Mouse (Mus musculus) neural tube, embryonic 15.5 days (tissue): ENCODE measurements at regions not wholly inside any gene's neighbourhood (a gene's known extent, or its start where the extent isn't known, plus 50 kb on each side); places are given as distances from the start of the nearest gene placed in this dataset.
A peak's percentile ranks its signal among the peaks of the same experiment; 100 is the strongest.

Source experiments
- ATAC-seq: fragments of 200-750 bp; cut with Nextera tagmentation; 2 replicates; pipeline ENCODE4 v1.8.0; 2017; ENCODE audit warnings: mild to moderate bottlenecking, moderate TSS enrichment, moderate library complexity; ENCODE audit not compliant: low FRiP score
- H3K27ac ChIP-seq: fragments of 300-500 bp; sonication (generic); replicated peaks from 2 replicates; pipeline ENCODE4 v1.5.1; 2015; ENCODE audit warnings: mild to moderate bottlenecking, inconsistent platforms
- H3K27me3 ChIP-seq: fragments of 300-500 bp; sonication (generic); replicated peaks from 2 replicates; pipeline ENCODE4 v1.6.1; 2015; ENCODE audit warnings: inconsistent platforms
- H3K36me3 ChIP-seq: fragments of 300-500 bp; sonication (generic); 2 replicates; pipeline ENCODE4 v1.6.1; 2015; ENCODE audit warnings: inconsistent platforms
- H3K4me1 ChIP-seq: fragments of 300-500 bp; sonication (generic); 2 replicates; pipeline ENCODE4 v1.6.1; 2015; ENCODE audit warnings: inconsistent platforms
- H3K4me2 ChIP-seq: fragments of 300-500 bp; sonication (generic); 2 replicates; pipeline ENCODE4 v1.6.1; 2015; ENCODE audit warnings: inconsistent platforms, mild to moderate bottlenecking, moderate library complexity
- H3K4me3 ChIP-seq: fragments of 300-500 bp; sonication (generic); replicated peaks from 2 replicates; pipeline ENCODE4 v1.5.1; 2015; ENCODE audit warnings: mild to moderate bottlenecking, inconsistent platforms
- H3K9ac ChIP-seq: fragments of 300-500 bp; sonication (generic); replicated peaks from 2 replicates; pipeline ENCODE4 v1.6.1; 2015; ENCODE audit warnings: mild to moderate bottlenecking, inconsistent platforms
- H3K9me3 ChIP-seq: fragments of 300-500 bp; sonication (generic); replicated peaks from 2 replicates; pipeline ENCODE4 v1.6.1; 2016; ENCODE audit warnings: inconsistent platforms
- WGBS: fragments of 180-500 bp; shearing (Covaris S2); methylation state at CpG from one replicate; pipeline ENCODE4 v1.1.7; 2015; ENCODE audit warnings: mixed read lengths; 5-methylcytosine and 5-hydroxymethylcytosine counted together

DNA sequence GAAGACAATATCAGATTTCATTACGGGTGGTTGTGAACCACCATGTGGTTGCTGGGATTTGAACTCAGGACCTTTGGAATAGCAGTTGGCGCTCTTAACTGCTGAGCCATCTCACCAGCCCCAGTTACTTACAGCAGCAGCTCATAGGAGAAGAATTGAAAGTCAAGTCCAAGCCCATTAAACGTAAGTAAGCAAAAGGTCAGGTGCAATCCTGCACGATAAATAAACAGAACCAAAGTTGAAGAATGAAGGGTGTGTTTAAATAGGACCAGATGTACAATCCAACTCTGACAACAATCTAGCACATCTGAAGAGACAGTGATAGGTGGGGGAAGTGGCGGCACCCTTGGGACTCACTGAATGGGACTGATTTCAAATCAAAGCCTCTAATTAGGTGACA lies 239.8 kb upstream of the Zpld1 start:
- H3K4me1 ChIP-seq = no peaks in the 10 kb centered on the region
- H3K9ac ChIP-seq = no peak overlapping the region
- no peaks in the 10 kb centered on the region for H3K36me3 ChIP-seq
- no peaks in the 10 kb centered on the region for H3K27me3 ChIP-seq
- ATAC-seq = no peak
- H3K4me2 ChIP-seq = no peak overlapping the region
- no peak overlapping the region for H3K4me3 ChIP-seq
- 89% methylated on average over 5 of the region's 5 CpGs for WGBS
- H3K27ac ChIP-seq = no peak overlapping the region
- no peaks in the 10 kb centered on the region for H3K9me3 ChIP-seq

- Histone ChIP-seq H3K9ac (no peak overlapping the region), H3K4me3 (no peak overlapping the region), H3K4me2 (no peak overlapping the region), H3K4me1 (no peaks in the 10 kb centered on the region), H3K27ac (no peak overlapping the region), H3K36me3 (no peaks in the 10 kb centered on the region), H3K9me3 (no peaks in the 10 kb centered on the region), H3K27me3 (no peaks in the 10 kb centered on the region)
- WGBS = 93% methylated on average over 3 of the region's 3 CpGs
- no peak for ATAC-seq
These were observed 234.9 kb upstream of the Zpld1 start for GRCm38 (mm10) chr16:55532686-55533085.

DNA sequence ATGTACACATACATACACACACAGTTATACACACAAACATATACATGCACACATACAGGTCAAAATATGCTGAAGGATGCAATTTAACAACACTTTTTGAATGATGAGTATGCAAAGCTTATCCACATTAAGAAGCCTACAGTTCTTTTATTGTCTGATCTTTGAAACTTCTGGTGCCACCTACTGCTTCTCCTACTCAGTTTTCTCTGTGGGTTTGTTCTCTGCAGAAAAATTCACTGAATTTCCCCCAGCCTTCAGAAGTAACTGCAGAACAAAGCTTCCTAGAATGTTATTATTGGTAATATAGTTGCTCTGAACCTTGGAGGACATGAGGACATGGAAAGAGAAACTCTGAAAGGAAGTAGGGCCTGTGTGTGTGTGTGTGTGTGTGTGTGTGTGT lies 233.1 kb upstream of the Zpld1 start:
- no peak for ATAC-seq
- H3K9ac ChIP-seq = no peak overlapping the region
- no peaks in the 10 kb centered on the region for H3K4me1 ChIP-seq
- H3K36me3 ChIP-seq = no peaks in the 10 kb centered on the region
- H3K27me3 ChIP-seq = no peaks in the 10 kb centered on the region
- no peak overlapping the region for H3K4me3 ChIP-seq
- no peak overlapping the region for H3K27ac ChIP-seq
- H3K9me3 ChIP-seq = no peaks in the 10 kb centered on the region
- no peak overlapping the region for H3K4me2 ChIP-seq

DNA sequence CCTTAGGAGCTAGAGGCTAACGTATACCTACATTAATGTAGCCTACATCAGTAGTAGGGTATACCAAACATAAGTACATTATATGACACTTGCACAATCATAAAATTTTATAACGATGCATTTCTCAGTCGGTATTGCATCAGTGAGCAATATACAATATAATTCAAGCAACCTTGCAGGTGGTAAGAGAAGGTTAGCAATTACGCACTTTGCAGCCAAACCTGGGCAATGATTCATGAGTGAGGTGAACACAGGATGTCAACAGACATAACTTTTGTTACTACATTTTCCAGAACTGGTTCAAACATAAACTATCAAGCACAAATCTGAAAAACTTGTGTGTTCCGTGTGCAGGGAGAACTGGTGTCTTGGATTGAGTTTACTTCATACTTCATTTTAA lies 229.9 kb upstream of the Zpld1 start:
- 87% methylated on average over 5 of the region's 5 CpGs for WGBS
- no peak for ATAC-seq

DNA sequence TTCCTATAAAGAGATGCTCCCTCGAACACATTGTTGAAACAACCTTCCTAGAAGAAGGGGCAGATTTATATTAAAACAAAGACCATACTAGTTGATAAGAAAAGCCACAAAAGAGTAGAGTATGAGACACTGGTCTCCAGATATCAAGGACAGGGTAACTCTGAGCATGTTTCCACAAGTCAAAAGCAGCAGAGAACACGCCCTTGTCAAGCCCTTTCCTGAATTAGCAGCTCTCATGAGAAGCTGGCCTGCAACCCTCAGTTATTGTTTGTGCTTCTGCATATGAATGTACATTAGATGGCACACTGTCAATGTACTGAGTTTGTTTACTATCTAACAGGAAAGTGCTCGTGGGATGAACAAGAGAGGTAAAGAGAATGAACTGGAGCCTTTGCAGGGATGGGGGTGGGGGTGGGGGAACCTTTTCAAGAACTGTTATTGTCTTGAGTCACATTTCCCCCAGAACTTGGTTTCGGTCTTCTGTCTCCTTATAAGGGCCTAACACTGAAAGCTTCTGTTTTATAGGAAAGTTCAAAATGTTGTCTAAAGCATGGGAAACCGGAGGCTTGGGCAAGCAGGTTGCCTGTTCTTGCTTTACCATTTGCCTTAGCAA lies 228.6 kb upstream of the Zpld1 start:
- Histone ChIP-seq H3K36me3 (no peaks in the 10 kb centered on the region), H3K27ac (no peak overlapping the region), H3K27me3 (no peaks in the 10 kb centered on the region), H3K9ac (no peak overlapping the region), H3K9me3 (no peaks in the 10 kb centered on the region), H3K4me2 (no peak overlapping the region), H3K4me3 (no peak overlapping the region), H3K4me1 (no peaks in the 10 kb centered on the region)
- 70% methylated on average over 5 of the region's 5 CpGs for WGBS
- no peak for ATAC-seq

More for the DNA sequence above, 229.9 kb upstream of the Zpld1 start:
- no peak overlapping the region for H3K4me3 ChIP-seq
- H3K4me1 ChIP-seq = no peaks in the 10 kb centered on the region
- no peak overlapping the region for H3K4me2 ChIP-seq
- H3K9ac ChIP-seq = no peak overlapping the region
- H3K9me3 ChIP-seq = no peaks in the 10 kb centered on the region
- H3K36me3 ChIP-seq = no peaks in the 10 kb centered on the region
- H3K27me3 ChIP-seq = no peaks in the 10 kb centered on the region
- no peak overlapping the region for H3K27ac ChIP-seq

GRCm38 (mm10) chr16:55523264-55523663 lies 225.5 kb upstream of the Zpld1 start:
- WGBS = 93% methylated on average over 1 of the region's 1 CpGs
- ATAC-seq = no peak
- Histone ChIP-seq H3K36me3 (no peaks in the 10 kb centered on the region), H3K4me2 (no peak overlapping the region), H3K4me1 (no peaks in the 10 kb centered on the region), H3K9ac (no peak overlapping the region), H3K27me3 (no peaks in the 10 kb centered on the region), H3K4me3 (no peak overlapping the region), H3K27ac (no peak overlapping the region), H3K9me3 (no peaks in the 10 kb centered on the region)

- Histone ChIP-seq H3K4me2 (no peak overlapping the region), H3K4me3 (no peak overlapping the region), H3K27ac (no peak overlapping the region), H3K36me3 (no peaks in the 10 kb centered on the region), H3K4me1 (no peaks in the 10 kb centered on the region), H3K9ac (no peak overlapping the region), H3K27me3 (no peaks in the 10 kb centered on the region), H3K9me3 (no peaks in the 10 kb centered on the region)
- ATAC-seq = no peak
- WGBS = 90% methylated on average over 1 of the region's 1 CpGs
These were observed 224.5 kb upstream of the Zpld1 start for GRCm38 (mm10) chr16:55522283-55522682.

DNA sequence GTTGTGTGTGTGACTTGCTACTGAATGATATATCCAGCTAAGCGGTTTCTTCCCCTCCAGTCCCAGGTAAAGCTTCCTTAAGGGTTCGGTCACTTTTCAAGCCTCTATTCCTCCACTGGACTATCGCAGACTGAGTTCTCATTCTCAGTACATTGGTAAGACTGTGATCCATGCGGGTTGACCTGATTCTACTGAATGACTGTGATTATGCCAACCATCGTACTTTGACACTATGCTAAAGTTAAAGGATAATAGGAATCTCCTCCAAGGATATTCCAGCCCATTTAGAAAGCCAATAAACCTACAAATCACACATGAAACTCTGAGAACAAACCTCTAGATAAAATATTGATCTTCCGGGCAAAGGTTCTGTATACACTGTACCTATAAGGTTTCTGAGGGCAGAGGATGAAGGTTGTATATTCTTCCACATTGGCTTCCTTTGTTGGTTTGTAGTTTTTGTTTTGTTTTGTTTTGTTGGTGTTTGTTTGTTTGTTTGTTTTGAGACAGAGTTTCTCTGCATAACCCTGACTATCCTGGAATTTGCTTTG lies 223.7 kb upstream of the Zpld1 start:
- no peaks in the 10 kb centered on the region for H3K9me3 ChIP-seq
- no peaks in the 10 kb centered on the region for H3K36me3 ChIP-seq
- no peak overlapping the region for H3K4me2 ChIP-seq
- ATAC-seq = no peak
- H3K4me3 ChIP-seq = no peak overlapping the region
- no peaks in the 10 kb centered on the region for H3K4me1 ChIP-seq
- no peak overlapping the region for H3K9ac ChIP-seq
- WGBS = 93% methylated on average over 6 of the region's 6 CpGs
- no peaks in the 10 kb centered on the region for H3K27me3 ChIP-seq
- no peak overlapping the region for H3K27ac ChIP-seq

GRCm38 (mm10) chr16:55520077-55520476 lies 222.3 kb upstream of the Zpld1 start:
- no peak for ATAC-seq
- Histone ChIP-seq H3K27me3 (no peaks in the 10 kb centered on the region), H3K9me3 (no peaks in the 10 kb centered on the region), H3K36me3 (no peaks in the 10 kb centered on the region), H3K4me3 (no peak overlapping the region), H3K4me2 (no peak overlapping the region), H3K27ac (no peak overlapping the region), H3K9ac (no peak overlapping the region), H3K4me1 (peaks cover 4% of the 10 kb centered on the region)
- WGBS = 90% methylated on average over 6 of the region's 6 CpGs

DNA sequence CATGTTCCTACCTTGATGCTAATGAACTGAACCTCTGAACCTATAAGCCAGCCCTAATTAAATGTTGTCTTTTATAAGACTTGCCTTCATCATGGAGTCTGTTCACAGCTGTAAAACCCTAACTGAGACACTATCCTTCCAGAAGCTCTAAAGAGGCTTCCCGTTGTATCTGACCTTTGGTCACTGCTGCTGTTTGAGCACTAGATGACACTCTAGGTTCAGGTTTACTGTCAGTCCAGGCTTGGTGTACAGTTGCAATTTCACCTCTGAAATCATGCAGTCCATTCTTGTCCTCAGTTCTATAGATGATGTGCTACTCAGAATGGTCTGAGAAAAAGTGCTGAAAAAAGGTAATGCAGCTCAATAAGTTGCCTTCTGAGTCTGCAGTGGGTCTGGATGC lies 221.9 kb upstream of the Zpld1 start:
- WGBS = 74% methylated on average over 1 of the region's 1 CpGs
- Histone ChIP-seq H3K36me3 (no peaks in the 10 kb centered on the region), H3K4me1 (peaks cover 8% of the 10 kb centered on the region), H3K9me3 (no peaks in the 10 kb centered on the region), H3K27ac (no peak overlapping the region), H3K4me2 (no peak overlapping the region), H3K9ac (no peak overlapping the region), H3K4me3 (no peak overlapping the region), H3K27me3 (no peaks in the 10 kb centered on the region)
- no peak for ATAC-seq

DNA sequence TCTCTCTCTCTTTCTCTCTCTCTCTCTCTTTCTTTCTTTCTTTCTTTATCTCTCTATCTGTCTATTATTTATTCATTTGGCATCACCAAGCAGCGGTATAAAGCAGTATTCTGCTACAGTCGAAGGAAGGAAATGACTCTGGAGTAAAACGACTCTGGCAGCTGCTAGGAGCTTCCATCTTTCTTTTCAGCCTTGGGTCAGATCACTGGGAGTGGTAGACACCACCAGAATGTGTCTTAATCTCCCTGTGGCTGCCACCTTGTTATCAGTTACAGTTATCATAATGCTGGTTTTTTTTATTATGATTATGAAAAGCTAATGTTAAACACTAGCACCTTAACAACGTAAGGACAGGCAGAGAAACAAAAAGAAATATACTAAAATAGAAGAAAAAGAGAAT lies 219.2 kb upstream of the Zpld1 start:
- Histone ChIP-seq H3K4me1 (peaks cover 12% of the 10 kb centered on the region), H3K27ac (no peak overlapping the region), H3K4me2 (no peak overlapping the region), H3K27me3 (no peaks in the 10 kb centered on the region), H3K4me3 (no peak overlapping the region), H3K9me3 (no peaks in the 10 kb centered on the region), H3K9ac (no peak overlapping the region), H3K36me3 (no peaks in the 10 kb centered on the region)
- no peak for ATAC-seq
- WGBS = 77% methylated on average over 4 of the region's 4 CpGs

- peak overlapping the region; percentile 51 for H3K4me2 ChIP-seq
- H3K4me1 ChIP-seq = peaks cover 12% of the 10 kb centered on the region
- no peak overlapping the region for H3K27ac ChIP-seq
- peak overlapping the region; percentile 22 for H3K4me3 ChIP-seq
- 26% methylated on average over 16 of the region's 16 CpGs for WGBS
- peak; percentile 65 for ATAC-seq
- no peaks in the 10 kb centered on the region for H3K27me3 ChIP-seq
- H3K9ac ChIP-seq = peak overlapping the region; percentile 40; the same call in 1 of the 2 replicates
- no peaks in the 10 kb centered on the region for H3K9me3 ChIP-seq
- H3K36me3 ChIP-seq = no peaks in the 10 kb centered on the region
These were observed 217.5 kb upstream of the Zpld1 start for GRCm38 (mm10) chr16:55515228-55515696.
